8 mouse cellular contexts compared by ENCODE assay signal in the genomic region with DNA sequence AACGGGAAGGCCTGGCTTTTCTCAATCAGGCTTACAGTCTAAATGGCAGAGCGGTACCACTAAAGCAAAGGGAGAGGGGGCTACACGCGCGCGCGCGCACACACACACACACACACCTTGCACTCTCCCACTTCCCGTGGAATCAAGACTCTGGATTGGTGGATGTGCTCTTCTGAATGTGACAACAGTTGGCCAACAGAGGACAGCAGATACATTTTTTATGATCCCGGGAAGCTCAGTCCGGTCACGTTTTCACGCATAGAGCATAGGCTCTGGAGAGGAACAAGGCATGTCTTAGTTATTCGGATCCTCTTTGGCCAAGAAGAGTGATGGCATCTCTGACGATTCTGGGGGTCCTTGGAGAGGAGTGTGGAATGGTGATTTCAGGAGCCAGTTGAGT.
DNase-seq lines count a peak whose midpoint lies in the region; ATAC-seq and TF ChIP-seq lines count a peak whose summit lies in the region.

No protein-coding gene starts in this region.

- H3K36me3 ChIP-seq in kidney, embryonic 16.5 days (ENCODE audit: insufficient read depth, low read length): no peaks in the 10 kb centered on the region
- H3K36me3 ChIP-seq in heart, embryonic 10.5 days: no peaks in the 10 kb centered on the region
- H3K36me3 ChIP-seq in limb, embryonic 11.5 days (ENCODE audit: control insufficient read depth, insufficient read depth, low read length): no peaks in the 10 kb centered on the region
- no peaks in the 10 kb centered on the region for H3K36me3 ChIP-seq in neural tube, embryonic 13.5 days
- no peaks in the 10 kb centered on the region for H3K36me3 ChIP-seq in thymus, adult 2 months (ENCODE audit: control insufficient read depth, insufficient read depth, low read length)

- H3K27ac ChIP-seq in kidney, embryonic 16.5 days (ENCODE audit: low read length): no peak overlapping the region
- H3K27ac ChIP-seq in heart, embryonic 10.5 days: peak overlapping the region; percentile 90; the same call in 1 of the 2 replicates
- no peak overlapping the region for H3K27ac ChIP-seq in limb, embryonic 11.5 days (replicated peaks; ENCODE audit: low read depth, low read length)
- no peak overlapping the region for H3K27ac ChIP-seq in neural tube, embryonic 13.5 days (replicated peaks)
- no peak overlapping the region for H3K27ac ChIP-seq in thymus, adult 2 months (ENCODE audit: control insufficient read depth, insufficient read depth, low read length)

- peak overlapping the region; percentile 84 for H3K4me3 ChIP-seq in kidney, embryonic 16.5 days (ENCODE audit: low read length)
- H3K4me3 ChIP-seq in heart, embryonic 10.5 days: peak overlapping the region; percentile 94
- H3K4me3 ChIP-seq in limb, embryonic 11.5 days (ENCODE audit: low read depth, low read length): peak overlapping the region; percentile 69
- peak overlapping the region; percentile 75 for H3K4me3 ChIP-seq in neural tube, embryonic 13.5 days
- no peak overlapping the region for H3K4me3 ChIP-seq in thymus, adult 2 months (ENCODE audit: control insufficient read depth, insufficient read depth, low read length)

- peaks cover 10% of the 10 kb centered on the region for H3K27me3 ChIP-seq in kidney, embryonic 16.5 days (ENCODE audit: insufficient read depth, low read length)
- H3K27me3 ChIP-seq in heart, embryonic 10.5 days (ENCODE audit: insufficient read depth, poor library complexity, severe bottlenecking): peaks cover 54% of the 10 kb centered on the region
- peaks cover 24% of the 10 kb centered on the region for H3K27me3 ChIP-seq in limb, embryonic 11.5 days (ENCODE audit: control insufficient read depth, insufficient read depth, low read length)
- peaks cover 65% of the 10 kb centered on the region for H3K27me3 ChIP-seq in neural tube, embryonic 13.5 days
- peaks cover 9% of the 10 kb centered on the region for H3K27me3 ChIP-seq in thymus, adult 2 months (ENCODE audit: control insufficient read depth, insufficient read depth, low read length)

- WGBS in kidney, embryonic 16.5 days: 26% methylated on average over 15 of the region's 15 CpGs
- WGBS in heart, embryonic 10.5 days: 19% methylated on average over 15 of the region's 15 CpGs
- 17% methylated on average over 15 of the region's 15 CpGs for WGBS in limb, embryonic 11.5 days
- WGBS in neural tube, embryonic 13.5 days: 30% methylated on average over 15 of the region's 15 CpGs
- WGBS in thymus, adult 2 months: 60% methylated on average over 15 of the region's 15 CpGs

- no peak for DNase-seq in kidney, adult 9 months
- DNase-seq in brain, embryonic 14.5 days (ENCODE audit: low read depth): peak; percentile 65
- DNase-seq in heart, embryonic 10.5 days (ENCODE audit: low spot score): no peak
- no peak for DNase-seq in limb, embryonic 11.5 days (ENCODE audit: low spot score)
- no peak for DNase-seq in testis, postnatal 10 days (ENCODE audit: low spot score)
- DNase-seq in thymus, adult 2 months: no peak

- H3K4me1 ChIP-seq in kidney, embryonic 16.5 days (ENCODE audit: insufficient read depth, low read length): peaks cover 12% of the 10 kb centered on the region
- H3K4me1 ChIP-seq in heart, embryonic 10.5 days: peaks cover 35% of the 10 kb centered on the region
- H3K4me1 ChIP-seq in limb, embryonic 11.5 days (ENCODE audit: control insufficient read depth, insufficient read depth, low read length): 0 out of 2 replicates have a peak, but pooled peaks cover 2% of the 10 kb centered on the region
- H3K4me1 ChIP-seq in neural tube, embryonic 13.5 days (replicated peaks): peaks cover 31% of the 10 kb centered on the region
- H3K4me1 ChIP-seq in thymus, adult 2 months (replicated peaks; ENCODE audit: control insufficient read depth, insufficient read depth, low read length): no peaks in the 10 kb centered on the region

- TF ChIP-seq POLR2A in brain, embryonic 14.5 days (IDR thresholded peaks at IDR 0.05; ENCODE audit: borderline replicate concordance, extremely low read depth, insufficient read depth, insufficient read length, poor library complexity, severe bottlenecking): no peak
- no peak for TF ChIP-seq POLR2A in thymus, adult 2 months (IDR thresholded peaks at IDR 0.05; ENCODE audit: control insufficient read depth, extremely low read depth, insufficient read depth, low read length, poor library complexity)

- ATAC-seq in kidney, embryonic 16.5 days (ENCODE audit: low FRiP score, low TSS enrichment): no peak
- ATAC-seq in limb, embryonic 11.5 days (ENCODE audit: insufficient number of reproducible peaks, low FRiP score, low TSS enrichment, low read depth): no peak
- peak; percentile 12; the same call in 1 of the 2 replicates for ATAC-seq in neural tube, embryonic 13.5 days (ENCODE audit: low read depth)

- TF ChIP-seq CTCF in brain, embryonic 14.5 days (IDR thresholded peaks at IDR 0.05; ENCODE audit: borderline replicate concordance, extremely low read depth, insufficient read depth, insufficient read length): peak; percentile 22; the same call in 1 of the 2 replicates
- no peak for TF ChIP-seq CTCF in thymus, adult 2 months (IDR thresholded peaks at IDR 0.05; ENCODE audit: borderline replicate concordance, control insufficient read depth, extremely low read depth, insufficient read depth, low read length, poor library complexity)

- H3K9me3 ChIP-seq in kidney, embryonic 16.5 days (ENCODE audit: low read length): no peaks in the 10 kb centered on the region
- no peaks in the 10 kb centered on the region for H3K9me3 ChIP-seq in heart, embryonic 10.5 days
- no peaks in the 10 kb centered on the region for H3K9me3 ChIP-seq in limb, embryonic 11.5 days (ENCODE audit: control insufficient read depth, low read length)
- no peaks in the 10 kb centered on the region for H3K9me3 ChIP-seq in neural tube, embryonic 13.5 days

- H3K4me2 ChIP-seq in kidney, embryonic 16.5 days (replicated peaks; ENCODE audit: low read depth, low read length): peak overlapping the region; percentile 97
- H3K4me2 ChIP-seq in limb, embryonic 11.5 days (ENCODE audit: low read depth, severe bottlenecking): peak overlapping the region; percentile 100
- H3K4me2 ChIP-seq in neural tube, embryonic 13.5 days: peak overlapping the region; percentile 97

- H3K9ac ChIP-seq in kidney, embryonic 16.5 days (replicated peaks; ENCODE audit: low read length): no peak overlapping the region
- H3K9ac ChIP-seq in limb, embryonic 11.5 days (ENCODE audit: low read length): no peak overlapping the region
- H3K9ac ChIP-seq in neural tube, embryonic 13.5 days: no peak overlapping the region
